Mouse (Mus musculus) spleen, adult 2 months (tissue): Measurements from ENCODE around the gene Pla2g1b.

ENCODE experiments used
- CTCF ChIP-seq: fragments of 200-500 bp; IDR thresholded peaks from 2 replicates; pipeline ENCODE4 v1.5.1; 2011; ENCODE audit warnings: mild to moderate bottlenecking, inconsistent platforms; ENCODE audit not compliant: insufficient read depth, insufficient read length, insufficient replicate concordance; ENCODE audit errors: extremely low read depth
- POLR2A ChIP-seq: fragments of 200-500 bp; IDR thresholded peaks from 2 replicates; pipeline ENCODE4 v1.6.1; 2011; ENCODE audit warnings: low read depth, low read length, inconsistent platforms

- TF ChIP-seq CTCF = no peak
- TF ChIP-seq POLR2A = no peak
Measured at GRCm38 (mm10) chr5:115438667-115439066, 27.4 kb upstream of the Pla2g1b start.
